Mouse (Mus musculus): ENCODE measurements around the gene Fance. TPM values are rescaled to one million over a fixed set of nuclear protein-coding genes. Genes with fewer than 3 reads are reported as not detected.
"Not testable (repeated sequence)": the region's sequence is repeated elsewhere in the genome, so short reads cannot be mapped to it uniquely, and the experiment has no call there.

Fance gene
- polyA plus RNA-seq, 1 experiment from 2014 or later, result 33.7 TPM

DNA sequence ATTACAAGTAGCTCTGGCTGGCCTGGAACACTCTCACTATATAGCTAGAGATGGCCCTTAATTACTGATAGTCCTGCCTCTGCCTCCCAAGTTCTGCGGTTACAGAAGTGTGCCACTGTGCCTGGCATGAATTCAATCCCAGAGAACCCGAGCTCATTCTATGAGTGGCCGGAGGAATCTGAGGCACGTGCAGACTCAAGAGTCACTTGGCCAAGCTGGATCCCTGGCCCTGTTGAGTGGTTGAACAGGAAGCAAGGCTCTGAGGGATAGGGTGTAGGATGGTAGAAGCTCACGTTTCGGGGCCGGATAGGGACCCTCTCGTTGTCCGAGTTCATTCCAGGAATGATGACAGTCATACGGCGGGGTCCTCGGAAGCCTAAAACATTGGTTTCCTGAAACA is 42.6 kb downstream of the Fance start:
- no peak overlapping the region for H3K9ac ChIP-seq
- ATAC-seq (replicated peaks; ENCODE audit: low FRiP score), result no peak
- H3K27me3 ChIP-seq, result peaks cover 25% of the 10 kb centered on the region
- H3K9me3 ChIP-seq (replicated peaks), result no peaks in the 10 kb centered on the region
- H3K4me3 ChIP-seq (replicated peaks), result no peak overlapping the region
- 85% methylated on average over 12 of the region's 12 CpGs for WGBS
- no peaks in the 10 kb centered on the region for H3K36me3 ChIP-seq
- peaks cover 30% of the 10 kb centered on the region for H3K4me1 ChIP-seq
- H3K4me2 ChIP-seq, result no peak overlapping the region
- no peak overlapping the region for H3K27ac ChIP-seq

DNA sequence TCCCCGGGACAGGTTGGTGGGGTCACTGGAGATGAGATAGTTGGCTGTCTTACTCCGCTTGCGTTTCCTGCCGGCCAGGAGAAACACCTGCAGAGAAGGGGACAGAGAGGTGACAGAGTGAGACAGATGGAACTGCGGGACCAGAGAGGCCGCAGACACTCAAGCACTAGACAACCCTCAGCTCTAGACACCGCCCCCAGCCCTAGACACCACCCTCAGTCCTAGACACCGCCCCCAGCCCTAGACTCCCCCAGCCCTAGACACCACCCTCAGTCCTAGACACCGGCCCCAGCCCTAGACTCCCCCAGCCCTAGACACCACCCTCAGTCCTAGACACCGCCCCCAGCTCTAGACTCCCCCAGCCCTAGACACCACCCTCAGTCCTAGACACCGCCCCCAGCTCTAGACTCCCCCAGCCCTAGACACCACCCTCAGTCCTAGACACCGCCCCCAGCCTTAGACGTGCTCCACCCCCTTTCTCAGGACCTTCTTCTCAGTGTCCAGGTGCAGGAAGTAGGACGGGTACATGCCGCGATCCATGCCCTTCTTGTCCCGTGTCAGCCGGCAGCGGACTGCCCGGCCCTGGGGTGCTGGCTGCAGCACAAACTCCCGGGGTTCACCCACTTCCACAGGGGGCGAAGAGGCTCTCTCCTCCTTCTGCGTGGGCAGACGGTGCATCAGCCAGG is 45.4 kb downstream of the Fance start:
- H3K36me3 ChIP-seq; ATAC-seq (replicated peaks; ENCODE audit: low FRiP score); H3K27ac ChIP-seq; H3K9ac ChIP-seq; H3K4me3 ChIP-seq (replicated peaks); H3K9me3 ChIP-seq (replicated peaks): not testable (repeated sequence)
- Histone ChIP-seq H3K4me1 (peaks cover 38% of the 10 kb centered on the region), H3K4me2 (0 out of 2 replicates have a peak overlapping the region, but pooled peaks have one; percentile 1), H3K27me3 (peaks cover 38% of the 10 kb centered on the region)
- 14% methylated on average over 24 of the region's 24 CpGs for WGBS

DNA sequence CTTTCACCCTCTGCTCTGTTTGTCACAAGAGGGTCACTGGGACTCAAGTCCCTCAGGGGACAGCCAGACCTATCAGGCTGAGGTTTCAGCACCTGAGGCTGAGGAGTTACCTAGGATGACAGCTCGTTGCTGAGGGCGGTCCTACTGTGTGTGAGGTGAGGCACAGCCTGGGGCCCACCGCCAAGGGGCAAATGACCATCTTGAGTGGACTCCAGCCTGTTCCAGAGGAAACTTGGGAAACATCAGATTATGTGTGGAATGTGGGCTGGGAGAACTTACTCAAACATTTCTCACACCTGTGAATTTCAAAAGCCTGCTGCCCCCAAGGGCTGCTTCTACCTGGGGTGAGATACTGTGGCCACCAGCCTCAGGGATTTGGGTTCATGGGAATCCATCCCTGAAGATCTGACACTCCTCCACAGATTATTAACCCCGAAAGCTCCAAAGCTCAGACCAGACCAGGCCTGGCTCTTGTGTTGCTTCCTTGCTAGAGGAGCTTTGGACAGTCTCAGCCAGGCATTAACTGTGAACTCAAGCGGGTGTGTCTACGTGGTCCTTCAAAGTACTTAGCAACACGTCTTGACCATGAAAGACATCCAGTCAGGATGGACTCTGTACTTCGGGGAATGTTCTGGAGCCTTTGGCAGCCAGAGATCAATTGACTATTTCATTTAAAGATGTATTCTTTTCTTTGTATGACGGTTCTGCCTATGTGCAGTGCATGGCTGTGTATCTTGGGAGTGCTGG is 47.4 kb downstream of the Fance start:
- Histone ChIP-seq H3K9me3 (replicated peaks) (no peaks in the 10 kb centered on the region), H3K4me3 (replicated peaks) (no peak overlapping the region), H3K27me3 (peaks cover 57% of the 10 kb centered on the region), H3K9ac (no peak overlapping the region), H3K4me2 (no peak overlapping the region), H3K27ac (no peak overlapping the region), H3K36me3 (no peaks in the 10 kb centered on the region), H3K4me1 (peaks cover 53% of the 10 kb centered on the region)
- 76% methylated on average over 9 of the region's 9 CpGs for WGBS
- ATAC-seq (replicated peaks; ENCODE audit: low FRiP score), result no peak

DNA sequence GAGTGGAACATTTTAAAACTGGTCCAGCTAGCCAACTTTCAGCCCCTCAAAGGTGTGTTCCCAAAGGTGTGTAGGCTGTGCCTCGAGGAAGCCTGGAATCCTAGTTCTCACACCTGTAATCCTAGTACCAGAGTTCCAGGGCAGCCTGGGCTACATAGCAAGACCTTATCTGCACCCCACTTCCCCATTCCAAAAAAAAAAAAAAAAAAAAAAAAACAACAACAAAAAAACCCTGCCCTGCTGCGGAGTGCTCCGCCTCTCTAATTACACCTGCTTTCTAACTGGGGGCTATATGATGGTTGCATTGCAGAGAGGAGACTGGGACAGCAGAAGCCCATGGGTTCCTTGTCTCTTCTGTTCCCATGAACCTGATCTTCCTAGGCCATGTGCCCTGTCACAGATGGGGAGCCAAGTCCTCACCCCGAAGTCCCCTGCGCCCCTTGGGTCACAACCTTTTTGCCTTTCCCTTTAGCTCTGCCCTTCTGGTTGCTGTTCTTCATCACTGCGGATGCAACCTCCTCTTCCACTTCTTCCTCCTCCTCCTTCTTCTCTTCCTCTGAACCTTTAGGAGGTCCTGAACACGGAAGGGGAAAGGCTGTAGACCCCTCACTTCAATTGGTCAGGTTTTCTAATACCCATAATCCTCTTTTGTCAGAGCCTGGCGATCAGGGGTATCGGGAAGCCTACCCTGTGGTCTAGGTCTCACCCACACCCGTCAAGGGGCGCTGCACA is 48.8 kb downstream of the Fance start:
- no peak for ATAC-seq (replicated peaks; ENCODE audit: low FRiP score)
- peaks cover 62% of the 10 kb centered on the region for H3K27me3 ChIP-seq
- H3K4me1 ChIP-seq, result peaks cover 53% of the 10 kb centered on the region
- 26% methylated on average over 11 of the region's 11 CpGs for WGBS
- H3K4me2 ChIP-seq, result peak overlapping the region; percentile 57
- no peaks in the 10 kb centered on the region for H3K36me3 ChIP-seq
- peak overlapping the region; percentile 34 for H3K9ac ChIP-seq
- H3K27ac ChIP-seq, result no peak overlapping the region
- peak overlapping the region; percentile 36 for H3K4me3 ChIP-seq (replicated peaks)
- no peaks in the 10 kb centered on the region for H3K9me3 ChIP-seq (replicated peaks)

DNA sequence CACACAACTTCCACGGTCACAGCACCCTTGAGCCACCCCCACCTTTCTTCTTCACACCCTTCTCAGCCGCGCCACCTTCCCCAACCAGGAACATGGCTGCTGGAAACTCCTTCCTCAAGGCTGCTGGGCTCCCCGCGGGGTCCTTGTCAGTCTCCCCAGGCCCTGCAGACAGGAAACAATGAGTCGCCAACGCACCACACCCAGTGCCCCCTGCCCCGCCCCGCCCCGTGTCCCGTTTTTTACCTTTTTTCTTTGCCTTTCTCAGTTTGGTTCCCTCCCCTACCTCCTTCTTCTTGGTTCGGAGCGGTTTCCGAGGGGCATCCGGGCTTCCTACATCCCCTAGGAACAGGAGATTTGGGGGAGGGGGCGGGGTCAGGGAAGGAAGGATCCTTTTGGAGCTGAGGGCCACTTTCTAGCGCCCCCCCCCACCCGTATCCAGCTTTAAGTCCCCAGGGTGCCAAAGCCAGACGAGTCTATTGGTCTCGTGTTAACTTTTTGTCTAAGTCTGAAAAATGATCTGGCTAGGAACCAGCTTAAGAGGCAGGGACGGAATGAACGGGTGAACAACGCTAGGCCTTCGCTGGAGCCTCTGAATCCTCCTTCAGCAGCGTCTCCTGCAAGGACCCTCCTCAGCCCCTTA is 49.5 kb downstream of the Fance start:
- no peak overlapping the region for H3K27ac ChIP-seq
- no peaks in the 10 kb centered on the region for H3K36me3 ChIP-seq
- ATAC-seq (replicated peaks; ENCODE audit: low FRiP score), result no peak
- peak overlapping the region; percentile 36 for H3K4me3 ChIP-seq (replicated peaks)
- H3K4me1 ChIP-seq, result peaks cover 53% of the 10 kb centered on the region
- H3K4me2 ChIP-seq, result peak overlapping the region; percentile 57
- no peaks in the 10 kb centered on the region for H3K9me3 ChIP-seq (replicated peaks)
- WGBS, result 3% methylated on average over 22 of the region's 25 CpGs
- H3K27me3 ChIP-seq, result peaks cover 62% of the 10 kb centered on the region
- H3K9ac ChIP-seq, result peak overlapping the region; percentile 34

DNA sequence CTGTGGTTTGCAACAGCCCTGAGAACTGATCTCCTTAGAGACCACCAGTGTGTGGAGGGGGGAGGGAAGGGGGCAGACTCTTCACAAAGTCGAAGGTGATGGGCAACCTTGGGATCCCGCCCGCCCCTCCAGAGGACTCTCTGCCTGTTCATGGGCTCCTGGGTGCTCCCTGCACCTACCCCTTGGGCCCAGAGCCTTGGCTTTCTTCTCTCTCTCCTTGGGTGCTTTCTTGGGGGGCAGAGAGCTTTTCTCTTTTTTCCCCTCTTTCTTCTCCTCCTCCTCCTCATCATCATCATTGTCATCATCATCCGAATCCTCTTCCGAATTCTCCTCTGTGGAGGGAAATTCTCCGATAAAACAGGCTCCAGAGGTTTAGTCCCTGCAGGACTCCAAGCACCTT is 50.2 kb downstream of the Fance start:
- no peak for ATAC-seq (replicated peaks; ENCODE audit: low FRiP score)
- Histone ChIP-seq H3K36me3 (no peaks in the 10 kb centered on the region), H3K27me3 (peaks cover 57% of the 10 kb centered on the region), H3K4me1 (peaks cover 54% of the 10 kb centered on the region), H3K9me3 (replicated peaks) (no peaks in the 10 kb centered on the region), H3K9ac (peak overlapping the region; percentile 34; the same call in 1 of the 2 replicates), H3K4me3 (replicated peaks) (peak overlapping the region; percentile 36; the same call in 1 of the 2 replicates), H3K27ac (no peak overlapping the region), H3K4me2 (peak overlapping the region; percentile 67)
- 17% methylated on average over 6 of the region's 6 CpGs for WGBS

DNA sequence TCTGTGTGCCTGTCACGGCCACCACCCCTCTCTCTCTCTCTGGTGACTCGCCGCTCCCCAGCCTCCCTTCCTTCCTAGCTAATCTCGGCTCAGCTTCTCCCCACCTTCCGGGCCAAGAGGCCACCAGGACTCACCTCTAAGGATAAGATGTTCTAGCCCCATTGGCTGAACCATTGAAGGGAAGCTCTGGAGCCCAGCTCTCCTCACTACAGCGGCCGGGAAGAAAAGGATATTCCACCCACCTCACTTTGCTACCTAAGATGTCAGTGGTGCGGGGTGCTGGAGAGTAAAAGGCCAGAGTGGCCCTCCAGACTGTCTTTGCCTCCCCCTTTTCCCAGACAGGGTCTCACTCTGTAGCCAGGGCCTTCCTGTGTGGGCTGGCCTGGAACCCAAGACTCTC is 51.8 kb downstream of the Fance start, which contains the start of gene Tulp1:
Tulp1 (minus strand) TSS at position 101 of the 400 bp plus-strand sequence.
- peak within 1 kb of the TSS; percentile 67 for H3K4me2 ChIP-seq
- peaks cover 50% of the 10 kb centered on the region for H3K4me1 ChIP-seq
- H3K27ac ChIP-seq, result no peak within 1 kb of the TSS
- H3K4me3 ChIP-seq (replicated peaks), result peak within 1 kb of the TSS; percentile 35
- peaks cover 51% of the 10 kb centered on the region for H3K27me3 ChIP-seq
- H3K9ac ChIP-seq, result peak within 1 kb of the TSS; percentile 32
- H3K9me3 ChIP-seq (replicated peaks), result no peaks in the 10 kb centered on the region
- no peaks in the 10 kb centered on the region for H3K36me3 ChIP-seq
- WGBS, result 35% methylated on average over 8 of the region's 8 CpGs
- ATAC-seq (replicated peaks; ENCODE audit: low FRiP score), result no peak

DNA sequence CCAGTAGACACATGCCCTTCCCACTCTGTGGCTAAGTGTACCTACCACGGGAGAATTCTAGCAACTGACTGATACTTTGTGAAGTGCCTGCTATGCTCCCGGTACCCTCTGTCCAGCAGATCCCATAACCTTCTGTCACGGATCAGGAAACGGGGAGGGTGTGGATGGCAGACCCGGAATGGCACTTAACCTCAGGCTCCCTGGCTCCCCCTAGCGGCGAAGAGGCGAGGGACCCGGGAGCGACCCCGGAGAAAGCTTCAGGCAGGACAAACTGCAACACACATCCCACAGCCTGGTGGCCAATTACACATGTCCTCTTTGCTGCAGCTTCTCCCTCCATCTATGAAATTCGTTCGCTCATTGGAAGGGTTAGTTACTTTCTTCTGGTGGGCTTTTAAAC is 55.1 kb downstream of the Fance start:
- Histone ChIP-seq H3K4me1 (peaks cover 22% of the 10 kb centered on the region), H3K27me3 (peaks cover 26% of the 10 kb centered on the region), H3K9me3 (replicated peaks) (no peaks in the 10 kb centered on the region), H3K36me3 (no peaks in the 10 kb centered on the region), H3K4me3 (replicated peaks) (no peak overlapping the region), H3K4me2 (no peak overlapping the region), H3K27ac (no peak overlapping the region), H3K9ac (no peak overlapping the region)
- 6% methylated on average over 13 of the region's 13 CpGs for WGBS
- no peak; the same call in 1 of the 2 replicates for ATAC-seq (replicated peaks; ENCODE audit: low FRiP score)

DNA sequence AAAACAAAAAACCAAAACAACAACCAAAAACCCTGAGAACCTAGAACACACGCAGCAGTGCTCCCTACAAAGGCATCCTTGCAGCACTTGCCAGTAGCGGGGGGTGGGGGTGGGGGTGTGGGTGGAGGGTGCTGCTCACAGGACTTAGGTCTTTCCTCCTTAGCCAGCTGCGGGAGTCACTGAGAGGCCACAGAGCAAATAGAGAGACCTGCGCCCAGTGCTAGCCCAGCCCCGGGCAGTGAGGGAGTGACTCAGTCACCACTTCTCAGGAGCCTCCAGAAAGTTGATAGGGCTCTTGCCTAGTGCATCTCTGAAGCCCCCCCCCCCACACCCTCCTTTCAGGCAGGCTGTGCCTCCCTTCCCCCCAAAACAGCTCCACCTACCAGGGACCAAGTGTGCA is 55.7 kb downstream of the Fance start:
- Histone ChIP-seq H3K4me2 (no peak overlapping the region), H3K36me3 (no peaks in the 10 kb centered on the region), H3K27ac (no peak overlapping the region), H3K4me3 (replicated peaks) (no peak overlapping the region), H3K4me1 (peaks cover 17% of the 10 kb centered on the region), H3K27me3 (peaks cover 23% of the 10 kb centered on the region), H3K9me3 (replicated peaks) (no peaks in the 10 kb centered on the region), H3K9ac (no peak overlapping the region)
- WGBS, result 70% methylated on average over 5 of the region's 5 CpGs
- ATAC-seq (replicated peaks; ENCODE audit: low FRiP score), result no peak

DNA sequence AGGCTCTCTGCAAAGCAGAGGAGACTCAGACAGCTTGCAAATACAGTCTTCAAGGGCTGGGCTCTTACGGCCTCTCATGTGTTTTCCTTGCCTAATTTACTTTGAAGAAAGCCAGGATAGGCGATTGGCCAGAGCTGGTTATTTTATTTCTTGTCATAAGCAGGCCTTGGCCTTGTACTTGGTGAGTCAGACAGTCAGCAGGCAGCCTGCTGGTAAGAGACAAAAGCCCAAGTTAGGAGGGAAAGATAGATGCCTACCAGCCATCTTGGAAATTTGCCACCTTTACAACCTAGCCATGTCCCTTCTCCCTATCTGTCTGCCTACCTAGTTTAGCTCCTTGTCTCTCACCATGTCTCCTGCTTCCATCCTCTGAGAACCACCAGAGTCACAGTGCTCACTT is 58.0 kb downstream of the Fance start:
- Histone ChIP-seq H3K4me3 (replicated peaks) (no peak overlapping the region), H3K9me3 (replicated peaks) (no peaks in the 10 kb centered on the region), H3K4me1 (peaks cover 22% of the 10 kb centered on the region), H3K27me3 (peaks cover 24% of the 10 kb centered on the region), H3K36me3 (no peaks in the 10 kb centered on the region), H3K27ac (no peak overlapping the region), H3K4me2 (no peak overlapping the region), H3K9ac (no peak overlapping the region)
- WGBS, result 71% methylated on average over 2 of the region's 2 CpGs
- no peak for ATAC-seq (replicated peaks; ENCODE audit: low FRiP score)

DNA sequence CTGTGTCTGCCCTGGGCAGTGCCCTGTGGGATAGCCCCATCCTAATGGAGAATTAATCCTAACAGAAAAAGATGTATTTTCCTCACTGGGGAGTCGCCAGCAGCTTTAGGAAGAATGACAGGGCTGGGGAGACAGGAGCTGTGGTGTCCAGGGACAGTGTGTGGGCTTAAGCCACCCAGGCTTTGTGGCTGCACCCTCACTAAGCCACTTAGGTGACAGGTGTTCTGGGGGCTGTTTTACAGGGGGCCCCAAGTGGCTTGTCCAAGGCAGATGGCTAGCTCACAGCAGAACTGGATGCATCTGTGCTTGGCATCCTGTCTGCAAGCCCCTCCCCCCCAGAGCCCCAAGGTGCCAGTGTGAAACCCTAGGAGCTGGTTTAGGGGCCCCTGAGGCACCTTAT is 58.6 kb downstream of the Fance start:
- Histone ChIP-seq H3K4me2 (no peak overlapping the region), H3K4me3 (replicated peaks) (no peak overlapping the region), H3K9ac (no peak overlapping the region), H3K4me1 (peaks cover 22% of the 10 kb centered on the region), H3K27ac (no peak overlapping the region), H3K36me3 (no peaks in the 10 kb centered on the region), H3K27me3 (peaks cover 24% of the 10 kb centered on the region), H3K9me3 (replicated peaks) (no peaks in the 10 kb centered on the region)
- no peak for ATAC-seq (replicated peaks; ENCODE audit: low FRiP score)
- WGBS, result 74% methylated on average over 1 of the region's 1 CpGs

All from kidney, embryonic 15.5 days (tissue).